Mouse (Mus musculus) neural tube, embryonic 11.5 days (tissue): ENCODE results near the gene Zdhhc1. TPM values are rescaled to one million over a fixed set of nuclear protein-coding genes. Genes with fewer than 3 reads are reported as not detected.

Source experiments
- ATAC-seq: fragments of 200-750 bp; cut with Nextera tagmentation; 2 replicates; pipeline ENCODE4 v1.8.0; 2017; ENCODE audit warnings: moderate number of reproducible peaks, mild to moderate bottlenecking, moderate TSS enrichment, moderate library complexity; ENCODE audit not compliant: insufficient read depth, low FRiP score, low TSS enrichment
- DNase-seq: peaks from one replicate; pipeline ENCODE4 v3.0.0-alpha.2; 2015; ENCODE audit warnings: low spot score
- H3K27ac ChIP-seq: fragments of 300-500 bp; sonication (generic); 2 replicates; pipeline ENCODE4 v1.5.1; 2014; ENCODE audit warnings: low read depth, mild to moderate bottlenecking, low read length
- H3K27me3 ChIP-seq: fragments of 300-500 bp; sonication (generic); 2 replicates; pipeline ENCODE4 v1.6.1; 2014; ENCODE audit warnings: mild to moderate bottlenecking, low read length, mixed read lengths; ENCODE audit not compliant: control insufficient read depth, insufficient read depth
- H3K36me3 ChIP-seq: fragments of 300-500 bp; sonication (generic); 2 replicates; pipeline ENCODE4 v1.6.1; 2014; ENCODE audit warnings: mild to moderate bottlenecking, low read length, moderate library complexity, mixed read lengths; ENCODE audit not compliant: control insufficient read depth, insufficient read depth
- H3K4me1 ChIP-seq: fragments of 300-500 bp; sonication (generic); 2 replicates; pipeline ENCODE4 v1.6.1; 2014; ENCODE audit warnings: low read length, mixed read lengths; ENCODE audit not compliant: control insufficient read depth, insufficient read depth
- H3K4me2 ChIP-seq: fragments of 300-500 bp; sonication (generic); 2 replicates; pipeline ENCODE4 v1.6.1; 2014; ENCODE audit warnings: low read depth, mild to moderate bottlenecking, moderate library complexity
- H3K4me3 ChIP-seq: fragments of 300-500 bp; sonication (generic); 2 replicates; pipeline ENCODE4 v1.5.1; 2014; ENCODE audit warnings: low read depth, low read length
- H3K9ac ChIP-seq: fragments of 300-500 bp; sonication (generic); 2 replicates; pipeline ENCODE4 v1.6.1; 2014; ENCODE audit warnings: mild to moderate bottlenecking, low read length
- H3K9me3 ChIP-seq: fragments of 300-500 bp; sonication (generic); 2 replicates; pipeline ENCODE4 v1.6.1; 2016; ENCODE audit warnings: low read length; ENCODE audit not compliant: control insufficient read depth
- WGBS: fragments of 180-500 bp; shearing (Covaris S2); extraction: QIAGEN DNeasy Blood & Tissue Kit; methylation state at CpG from one replicate; pipeline ENCODE4 v1.1.7; 2014; 5-methylcytosine and 5-hydroxymethylcytosine counted together
- polyA plus RNA-seq: library from polyadenylated mRNA; unstranded; fragments of >200 nt; fragmentation: Nextera tagmentation; extraction: Ambion mirVana; gene quantifications from 2 replicates; pipeline ENCODE4 v1.2.1, GENCODE M21; 2014

Gene Zdhhc1
- polyA plus RNA-seq, 1 experiment from 2014 or later = 18.5 TPM

DNA sequence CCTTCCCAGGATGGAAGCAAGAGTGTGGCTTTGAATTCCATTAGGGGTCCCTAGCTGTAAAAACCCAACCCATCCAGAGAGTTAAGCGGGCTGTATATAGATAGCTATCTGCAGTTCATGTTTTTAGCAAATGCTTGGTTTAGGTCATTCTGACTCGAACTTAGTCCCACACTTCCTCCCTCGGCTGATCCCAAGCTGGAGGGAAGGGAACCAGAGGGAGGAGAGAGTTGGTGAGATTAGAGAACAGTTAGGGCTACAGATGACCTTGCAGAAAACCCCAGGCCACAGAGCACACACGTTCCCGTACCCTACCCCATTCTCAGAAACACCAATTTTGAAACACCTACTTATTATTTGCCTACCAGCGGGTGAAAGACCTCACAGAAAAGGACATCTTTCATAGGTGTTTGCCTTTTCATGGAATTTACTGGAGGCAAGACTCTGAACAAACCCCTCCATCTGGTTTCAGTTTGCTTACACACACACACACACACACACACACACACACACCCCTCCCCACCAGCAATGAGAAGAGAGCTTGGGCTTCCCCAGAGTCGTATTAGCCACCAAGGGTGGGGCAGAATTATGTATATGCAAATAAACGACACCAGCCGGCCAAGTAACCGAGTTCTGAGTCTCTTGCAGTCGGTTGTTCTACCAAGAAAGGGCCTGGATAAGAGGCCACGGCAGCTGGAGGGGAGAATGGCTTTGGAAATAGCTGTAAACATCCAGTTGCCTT, 13.5 kb upstream of the Zdhhc1 start:
- Histone ChIP-seq H3K4me1 (no peaks in the 10 kb centered on the region), H3K9me3 (no peaks in the 10 kb centered on the region), H3K27ac (no peak overlapping the region), H3K9ac (no peak overlapping the region), H3K4me3 (no peak overlapping the region), H3K27me3 (no peaks in the 10 kb centered on the region), H3K36me3 (no peaks in the 10 kb centered on the region), H3K4me2 (no peak overlapping the region)
- ATAC-seq (no peak), DNase-seq (no peak)
- WGBS = 52% methylated on average over 12 of the region's 12 CpGs

DNA sequence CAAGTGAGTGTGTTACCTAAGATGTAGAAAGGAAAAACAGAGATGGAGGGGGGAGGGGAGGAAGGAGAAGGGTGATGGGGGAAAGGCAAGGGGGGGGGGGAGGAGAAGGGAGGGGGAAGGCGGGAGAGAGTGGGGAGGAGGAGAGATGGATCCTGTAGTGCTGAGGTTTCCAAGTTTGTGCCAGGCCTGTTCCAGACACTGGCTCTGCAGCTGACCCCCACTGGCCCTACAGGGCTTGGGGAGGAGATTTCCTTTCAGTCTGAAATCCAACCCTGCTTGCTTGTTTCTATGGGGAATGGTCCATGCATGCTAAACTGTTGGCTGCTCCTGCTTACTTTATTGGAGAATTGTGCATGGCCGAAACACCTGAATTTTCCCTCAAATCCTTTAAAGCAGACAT, 12.1 kb upstream of the Zdhhc1 start:
- ATAC-seq (no peak), DNase-seq (no peak)
- no peaks in the 10 kb centered on the region for H3K9me3 ChIP-seq
- H3K27ac ChIP-seq = no peak overlapping the region
- H3K4me3 ChIP-seq = no peak overlapping the region
- no peaks in the 10 kb centered on the region for H3K27me3 ChIP-seq
- no peak overlapping the region for H3K4me2 ChIP-seq
- 57% methylated on average over 2 of the region's 2 CpGs for WGBS
- H3K9ac ChIP-seq = no peak overlapping the region
- no peaks in the 10 kb centered on the region for H3K4me1 ChIP-seq
- H3K36me3 ChIP-seq = no peaks in the 10 kb centered on the region

DNA sequence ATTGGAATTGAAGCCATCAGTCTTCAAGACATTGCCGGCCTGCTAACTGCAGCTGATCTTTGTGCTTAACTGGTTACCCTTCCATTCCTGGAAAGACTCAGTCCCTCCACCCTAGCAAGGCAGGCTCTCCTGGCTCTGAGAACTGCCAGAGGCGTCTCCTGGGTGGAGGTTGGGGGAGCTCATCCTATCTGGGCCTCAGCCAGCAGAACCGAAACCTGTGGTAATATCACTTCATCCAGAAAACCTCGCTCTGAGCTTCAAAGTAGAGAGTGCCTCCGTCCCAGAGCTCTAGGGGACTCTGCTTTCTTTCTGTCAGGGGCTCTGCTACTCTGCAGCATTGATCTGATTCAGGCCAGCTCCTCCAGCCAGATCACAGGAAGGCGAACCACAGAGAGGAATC, 10.3 kb upstream of the Zdhhc1 start:
- Histone ChIP-seq H3K4me1 (no peaks in the 10 kb centered on the region), H3K27me3 (no peaks in the 10 kb centered on the region), H3K9me3 (no peaks in the 10 kb centered on the region), H3K4me2 (no peak overlapping the region), H3K4me3 (no peak overlapping the region), H3K9ac (no peak overlapping the region), H3K36me3 (no peaks in the 10 kb centered on the region), H3K27ac (no peak overlapping the region)
- 80% methylated on average over 6 of the region's 6 CpGs for WGBS
- ATAC-seq = no peak
- no peak for DNase-seq

DNA sequence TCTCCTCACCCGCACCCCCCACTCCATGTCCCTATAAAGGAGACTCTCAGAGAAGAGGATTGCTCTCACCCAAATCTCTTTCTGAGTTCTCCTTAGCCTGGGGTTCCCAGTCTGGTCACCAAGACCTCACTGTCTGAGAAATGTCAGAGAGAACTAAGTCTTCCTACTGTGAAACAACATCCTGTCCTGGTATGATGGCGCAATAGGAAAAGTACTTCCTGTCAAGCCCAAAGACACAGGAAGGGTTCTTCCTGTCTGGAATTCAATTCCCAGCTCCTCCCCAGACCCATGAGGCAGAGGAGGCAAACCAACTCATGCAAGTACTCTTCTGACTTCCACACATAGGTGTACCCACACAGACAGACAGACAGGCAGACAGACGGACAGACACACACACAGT, 7.9 kb upstream of the Zdhhc1 start:
- ATAC-seq (no peak), DNase-seq (no peak)
- Histone ChIP-seq H3K27me3 (no peaks in the 10 kb centered on the region), H3K9me3 (no peaks in the 10 kb centered on the region), H3K4me3 (no peak overlapping the region), H3K36me3 (no peaks in the 10 kb centered on the region), H3K4me2 (no peak overlapping the region), H3K27ac (no peak overlapping the region), H3K9ac (no peak overlapping the region), H3K4me1 (no peaks in the 10 kb centered on the region)
- 85% methylated on average over 3 of the region's 3 CpGs for WGBS

DNA sequence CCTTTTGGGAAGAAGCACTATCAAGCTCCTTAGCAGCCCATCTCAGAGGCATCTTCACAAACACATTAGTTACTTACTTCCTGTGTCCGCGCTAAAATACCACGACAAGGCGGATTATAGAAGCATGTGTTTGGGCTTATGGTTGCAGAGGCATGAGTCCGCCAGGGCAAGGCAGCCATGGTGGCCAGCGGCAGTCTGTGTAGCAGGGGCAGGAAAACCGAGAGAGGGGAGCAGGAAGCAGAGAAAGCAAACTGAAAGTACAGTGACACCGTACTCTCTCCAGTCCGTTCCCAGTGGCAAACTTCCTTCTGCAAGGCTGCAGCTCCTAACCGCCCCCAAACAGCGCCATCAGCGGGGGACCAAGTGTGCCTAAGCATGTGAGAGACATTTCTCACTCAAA, 3.1 kb upstream of the Zdhhc1 start:
- ATAC-seq (no peak), DNase-seq (no peak)
- H3K36me3 ChIP-seq = no peaks in the 10 kb centered on the region
- no peaks in the 10 kb centered on the region for H3K27me3 ChIP-seq
- WGBS = 70% methylated on average over 12 of the region's 12 CpGs
- H3K4me3 ChIP-seq = no peak overlapping the region
- no peak overlapping the region for H3K4me2 ChIP-seq
- no peaks in the 10 kb centered on the region for H3K9me3 ChIP-seq
- no peak overlapping the region for H3K9ac ChIP-seq
- H3K4me1 ChIP-seq = peaks cover 7% of the 10 kb centered on the region
- no peak overlapping the region for H3K27ac ChIP-seq

DNA sequence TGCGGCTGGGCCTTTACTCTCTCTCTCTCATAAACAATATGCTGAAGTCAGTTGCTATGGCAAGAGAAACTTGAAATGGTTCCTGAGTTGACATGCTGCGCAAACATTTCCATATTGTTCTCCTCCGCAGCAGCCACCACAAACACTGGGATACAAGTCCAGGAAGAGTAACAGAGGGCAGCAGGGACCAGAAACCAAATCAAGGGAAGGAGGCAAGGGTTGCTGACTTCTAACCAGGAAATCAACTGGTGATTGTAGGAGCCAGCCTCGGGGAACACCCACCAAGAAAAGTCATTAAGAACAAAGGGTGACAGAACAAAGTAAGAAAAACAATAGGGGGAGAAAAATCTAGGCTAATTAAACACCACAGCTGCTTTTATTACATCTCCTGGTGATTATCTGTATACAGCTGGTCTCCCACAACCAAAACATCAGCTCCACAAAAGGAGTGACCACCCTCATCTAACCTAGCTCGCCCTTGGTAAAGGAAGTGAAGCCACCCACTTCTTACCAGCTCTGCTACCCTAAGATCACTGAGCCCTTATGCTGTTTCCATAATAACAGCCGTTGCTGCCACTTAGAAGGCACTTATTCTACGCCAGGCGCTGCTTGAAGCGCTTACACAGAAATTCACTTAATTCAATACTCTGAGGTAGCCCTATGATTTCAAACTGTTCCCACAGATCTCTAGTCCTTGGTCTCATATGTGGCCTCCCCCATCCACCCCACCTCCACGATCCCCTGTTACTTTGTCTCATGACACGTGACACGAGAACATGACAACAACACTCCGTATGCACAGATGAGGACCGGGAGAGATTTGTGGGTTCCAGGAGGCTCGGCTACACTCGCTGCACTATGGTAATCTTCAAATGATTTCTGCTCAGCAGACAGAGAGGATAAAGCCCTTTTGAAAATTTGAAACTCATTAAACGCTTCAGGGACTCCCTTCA, 1.1 kb downstream of the Zdhhc1 start:
- 23% methylated on average over 17 of the region's 17 CpGs for whole genome bisulfite sequencing
- Histone ChIP-seq H3K4me1 (peaks cover 7% of the 10 kb centered on the region), H3K36me3 (no peaks in the 10 kb centered on the region), H3K27ac (no peak overlapping the region), H3K27me3 (no peaks in the 10 kb centered on the region), H3K4me2 (peak overlapping the region; percentile 91), H3K9ac (peak overlapping the region; percentile 87; the same call in 1 of the 2 replicates), H3K4me3 (peak overlapping the region; percentile 77), H3K9me3 (no peaks in the 10 kb centered on the region)
- no peak for DNase-seq
- ATAC-seq = no peak; the same call in 1 of the 2 replicates

DNA sequence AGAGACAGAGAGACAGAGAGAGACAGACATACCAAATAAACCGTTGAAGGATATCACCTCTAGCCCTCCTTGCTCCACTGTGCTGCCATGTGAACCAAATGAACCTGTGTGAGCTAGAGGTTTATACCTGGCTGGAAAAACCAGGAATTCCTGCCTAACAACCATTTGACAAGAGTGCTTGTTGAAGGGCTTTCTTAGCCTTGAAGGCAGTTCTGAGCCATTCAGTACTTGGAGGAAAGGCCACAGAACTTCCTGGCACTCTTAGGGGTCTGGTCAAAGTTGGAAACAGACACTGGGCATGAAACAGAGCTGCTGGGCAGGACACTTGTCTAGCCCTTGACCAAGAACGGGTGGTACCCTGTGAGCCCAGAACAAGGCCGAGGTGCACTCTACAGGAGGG, 2.1 kb downstream of the Zdhhc1 start:
- no peak for ATAC-seq
- Histone ChIP-seq H3K27ac (no peak overlapping the region), H3K4me3 (no peak overlapping the region), H3K27me3 (no peaks in the 10 kb centered on the region), H3K9ac (no peak overlapping the region), H3K4me1 (peaks cover 7% of the 10 kb centered on the region), H3K4me2 (no peak overlapping the region), H3K36me3 (no peaks in the 10 kb centered on the region), H3K9me3 (no peaks in the 10 kb centered on the region)
- WGBS = 78% methylated on average over 3 of the region's 3 CpGs
- DNase-seq = no peak

DNA sequence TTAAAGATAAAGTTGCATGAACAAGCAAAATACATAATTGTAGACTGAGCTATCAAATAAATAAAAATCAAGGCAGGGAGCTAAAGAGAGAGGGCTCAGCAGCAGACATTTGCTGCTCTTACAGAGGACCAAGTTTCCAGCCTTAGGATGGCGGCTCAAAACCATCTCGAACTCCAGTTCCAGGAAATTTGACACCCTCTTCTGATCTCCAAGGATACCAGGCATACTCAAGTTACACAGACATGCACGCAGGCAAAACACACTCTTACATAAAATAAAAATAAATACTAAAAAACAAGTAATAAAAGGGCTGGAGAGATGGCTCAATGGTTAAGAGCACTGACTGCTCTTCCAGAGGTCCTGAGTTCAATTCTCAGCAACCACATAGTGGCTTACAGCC, 3.2 kb downstream of the Zdhhc1 start:
- Histone ChIP-seq H3K27ac (no peak overlapping the region), H3K9ac (no peak overlapping the region), H3K4me3 (no peak overlapping the region), H3K27me3 (no peaks in the 10 kb centered on the region), H3K4me1 (peaks cover 7% of the 10 kb centered on the region), H3K36me3 (no peaks in the 10 kb centered on the region), H3K9me3 (no peaks in the 10 kb centered on the region), H3K4me2 (no peak overlapping the region)
- DNase-seq = no peak
- ATAC-seq = no peak
- 50% methylated on average over 3 of the region's 3 CpGs for WGBS
